Mouse (Mus musculus) kidney, adult 2 months (tissue): ENCODE results near the gene Il10ra. TPM values are rescaled to one million over a fixed set of nuclear protein-coding genes. Genes with fewer than 3 reads are reported as not detected.

Experiments
- DNase-seq: peaks from one replicate; pipeline ENCODE4 v3.0.0; 2021
- H3K27ac ChIP-seq: fragments of 200-500 bp; 2 replicates; pipeline ENCODE4 v1.5.1; 2012; ENCODE audit warnings: low read depth, low read length, control low read depth, inconsistent platforms; ENCODE audit not compliant: insufficient read depth
- H3K27me3 ChIP-seq: fragments of 200-500 bp; replicated peaks from 2 replicates; pipeline ENCODE4 v1.6.1; 2012; ENCODE audit warnings: mild to moderate bottlenecking, moderate library complexity, low read length, inconsistent platforms; ENCODE audit not compliant: control insufficient read depth, insufficient read depth
- H3K36me3 ChIP-seq: fragments of 200-500 bp; 2 replicates; pipeline ENCODE4 v1.6.1; 2012; ENCODE audit warnings: mild to moderate bottlenecking, moderate library complexity, low read length, inconsistent platforms; ENCODE audit not compliant: control insufficient read depth, insufficient read depth
- H3K4me1 ChIP-seq: fragments of 200-500 bp; 2 replicates; pipeline ENCODE4 v1.6.1; 2011; ENCODE audit warnings: low read length; ENCODE audit not compliant: control insufficient read depth, insufficient read depth
- H3K4me3 ChIP-seq: fragments of 200-500 bp; 2 replicates; pipeline ENCODE4 v1.5.1; 2011; ENCODE audit warnings: mild to moderate bottlenecking, low read depth, low read length, control low read depth; ENCODE audit not compliant: insufficient read depth
- CTCF ChIP-seq: fragments of 200-500 bp; conservative IDR thresholded peaks from 2 replicates; pipeline ENCODE4 v1.5.1; 2011; ENCODE audit warnings: low read depth, mild to moderate bottlenecking, control low read depth, low read length, moderate library complexity, mixed read lengths; ENCODE audit not compliant: insufficient read depth, insufficient read length
- POLR2A ChIP-seq: fragments of 200-500 bp; IDR thresholded peaks from one replicate; pipeline ENCODE4 v1.6.1; 2011; ENCODE audit warnings: low read depth, low read length, control low read depth
- WGBS: fragments of 180-500 bp; shearing (Covaris S2); methylation state at CpG from one replicate; pipeline ENCODE4 v1.1.7; 2018; 5-methylcytosine and 5-hydroxymethylcytosine counted together
- polyA plus RNA-seq: library from polyadenylated mRNA; depleted of rRNA; stranded (reverse); fragments of >200 nt; gene quantifications from 2 replicates; pipeline ENCODE4 v1.2.3, GENCODE M21; 2012; rRNA removed

Gene Il10ra
- polyA plus RNA-seq, 1 experiment: 5.3 TPM

GRCm38 (mm10) chr9:45205143-45205542 is 63.8 kb downstream of the Il10ra start:
- TF ChIP-seq POLR2A (no peak), CTCF (no peak)
- Histone ChIP-seq H3K27me3 (no peaks in the 10 kb centered on the region; the same call in 1 of the 2 replicates), H3K27ac (peak overlapping the region; percentile 92), H3K36me3 (no peaks in the 10 kb centered on the region), H3K4me1 (peaks cover 22% of the 10 kb centered on the region), H3K4me3 (no peak overlapping the region)
- 51% methylated on average over 5 of the region's 5 CpGs for WGBS
- peak; percentile 91 for DNase-seq

Other genes starting within 250 kb of the Il10ra start
- gene Mpzl2, start 229.3 kb downstream of the Il10ra start, polyA plus RNA-seq: 18.8 TPM in 2 replicates
- 2.6 TPM in 2 replicates for gene Mpzl3, start 214.0 kb downstream of the Il10ra start, polyA plus RNA-seq
- gene Jaml, start 190.0 kb downstream of the Il10ra start, polyA plus RNA-seq: 0.08 and 0.53 TPM in 2 replicates
- 0.45 and 0.58 TPM in 2 replicates for gene Scn2b, start 151.4 kb downstream of the Il10ra start, polyA plus RNA-seq
- 13.3 and 13.8 TPM in 2 replicates for gene Scn4b, start 130.8 kb downstream of the Il10ra start, polyA plus RNA-seq
- 2.7 and 2.9 TPM in 2 replicates for gene BC049352, start 87.1 kb downstream of the Il10ra start, polyA plus RNA-seq
- 1.2 and 1.5 TPM in 2 replicates for gene Tmprss4, start 65.1 kb downstream of the Il10ra start, polyA plus RNA-seq
- 0.56 and 0.64 TPM in 2 replicates for gene Tmprss13, start 50.0 kb upstream of the Il10ra start, polyA plus RNA-seq
- 16.3 and 20.3 TPM in 2 replicates for gene Fxyd6, start 101.0 kb upstream of the Il10ra start, polyA plus RNA-seq
- gene Fxyd2, start 130.5 kb upstream of the Il10ra start, polyA plus RNA-seq: 8,481 and 8,923 TPM in 2 replicates
- 0.43 and 0.80 TPM in 2 replicates for gene Dscaml1, start 157.5 kb upstream of the Il10ra start, polyA plus RNA-seq